8 mouse cellular contexts compared by ENCODE assay signal in the genomic region with DNA sequence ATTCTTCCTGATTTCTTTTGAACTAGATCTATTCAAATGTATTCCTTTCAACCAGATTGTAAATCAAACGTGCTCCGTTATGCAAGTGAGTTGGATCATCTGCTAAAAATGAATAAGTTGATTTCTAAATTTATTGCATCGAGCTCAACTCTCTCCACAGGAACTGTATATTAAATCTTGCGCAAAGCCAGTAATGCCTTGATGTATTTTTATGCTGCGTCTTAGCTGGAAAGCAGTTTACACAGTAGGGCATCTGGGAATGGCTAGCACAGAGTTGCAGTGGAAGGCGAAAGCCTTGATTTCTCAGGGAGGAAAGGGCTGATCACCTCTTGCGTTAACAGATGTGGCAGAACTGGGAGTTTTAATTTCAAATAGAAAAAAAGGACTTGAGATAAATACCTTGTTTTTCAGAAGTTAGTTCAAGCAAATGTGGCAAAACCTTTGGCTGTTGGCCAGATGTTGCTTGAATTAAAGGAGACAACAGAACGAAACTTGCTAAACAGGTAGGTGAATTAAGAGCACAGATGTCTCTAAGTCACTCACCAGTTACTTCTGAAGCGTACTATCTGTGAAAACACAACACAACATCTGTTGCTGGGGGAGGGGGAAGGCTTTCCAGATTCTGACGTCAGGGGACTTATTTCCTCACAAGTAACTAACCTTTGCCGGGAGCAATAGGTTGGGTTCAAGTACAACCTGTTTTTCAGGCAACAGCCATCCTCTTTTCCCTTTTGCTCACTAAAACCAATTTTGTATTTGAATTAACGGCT. TPM values are rescaled to one million over a fixed set of nuclear protein-coding genes. Genes with fewer than 3 reads are reported as not detected.
DNase-seq lines count a peak whose midpoint lies in the region; ATAC-seq lines count a peak whose summit lies in the region.

No protein-coding gene starts in this region.

- peak overlapping the region; percentile 65 for H3K9ac ChIP-seq in forebrain, embryonic 13.5 days
- peak overlapping the region; percentile 40 for H3K9ac ChIP-seq in midbrain, embryonic 15.5 days

- H3K9me3 ChIP-seq in forebrain, embryonic 13.5 days (replicated peaks), result no peaks in the 10 kb centered on the region
- H3K9me3 ChIP-seq in limb, embryonic 10.5 days (replicated peaks), result no peaks in the 10 kb centered on the region
- no peaks in the 10 kb centered on the region for H3K9me3 ChIP-seq in midbrain, embryonic 15.5 days

- no peaks in the 10 kb centered on the region for H3K36me3 ChIP-seq in forebrain, embryonic 13.5 days (ENCODE audit: poor library complexity, severe bottlenecking)
- H3K36me3 ChIP-seq in limb, embryonic 10.5 days, result no peaks in the 10 kb centered on the region
- no peaks in the 10 kb centered on the region for H3K36me3 ChIP-seq in midbrain, embryonic 15.5 days (replicated peaks)

- peaks cover 17% of the 10 kb centered on the region; the same call in 1 of the 2 replicates for H3K4me1 ChIP-seq in forebrain, embryonic 13.5 days
- peaks cover 15% of the 10 kb centered on the region for H3K4me1 ChIP-seq in limb, embryonic 10.5 days
- H3K4me1 ChIP-seq in midbrain, embryonic 15.5 days, result peaks cover 17% of the 10 kb centered on the region

- peak overlapping the region; percentile 35; the same call in 1 of the 2 replicates for H3K27ac ChIP-seq in forebrain, embryonic 13.5 days
- peak overlapping the region; percentile 94 for H3K27ac ChIP-seq in limb, embryonic 10.5 days
- peak overlapping the region; percentile 90 for H3K27ac ChIP-seq in midbrain, embryonic 15.5 days

- H3K4me3 ChIP-seq in forebrain, embryonic 13.5 days, result peak overlapping the region; percentile 80
- H3K4me3 ChIP-seq in limb, embryonic 10.5 days, result peak overlapping the region; percentile 80
- peak overlapping the region; percentile 78 for H3K4me3 ChIP-seq in midbrain, embryonic 15.5 days

- peak; percentile 16; the same call in 1 of the 2 replicates for ATAC-seq in forebrain, embryonic 13.5 days
- ATAC-seq in midbrain, embryonic 15.5 days (replicated peaks), result peak; percentile 18

- peak; percentile 15 for DNase-seq in layer of hippocampus, adult 9-10 months (ENCODE audit: low spot score)
- DNase-seq in layer of hippocampus, adult 8-10 months (ENCODE audit: low spot score in 2 of 2), result no peak
- peak; percentile 68 for DNase-seq in brain, adult 2 months (ENCODE audit: low read depth, low spot score)
- DNase-seq in limb, embryonic 10.5 days (ENCODE audit: low spot score), result no peak
- no peak for DNase-seq in adipocyte (ENCODE audit: low spot score)
- DNase-seq in ovary, postnatal 36 days (ENCODE audit: low spot score), result no peak

- WGBS in forebrain, embryonic 13.5 days, result 49% methylated on average over 12 of the region's 12 CpGs
- WGBS in limb, embryonic 10.5 days, result 45% methylated on average over 12 of the region's 12 CpGs
- 47% methylated on average over 12 of the region's 12 CpGs for WGBS in midbrain, embryonic 15.5 days

- no peaks in the 10 kb centered on the region for H3K27me3 ChIP-seq in forebrain, embryonic 13.5 days
- no peaks in the 10 kb centered on the region for H3K27me3 ChIP-seq in limb, embryonic 10.5 days (ENCODE audit: low read depth, poor library complexity, severe bottlenecking)
- 0 out of 2 replicates have a peak, but pooled peaks cover 10% of the 10 kb centered on the region for H3K27me3 ChIP-seq in midbrain, embryonic 15.5 days (replicated peaks)

- peak overlapping the region; percentile 74 for H3K4me2 ChIP-seq in forebrain, embryonic 13.5 days
- peak overlapping the region; percentile 59 for H3K4me2 ChIP-seq in midbrain, embryonic 15.5 days

RNA-seq across cellular contexts. Expression of a gene that starts 0.7 kb away (rescaled TPM):
- total RNA-seq in layer of hippocampus, adult 8-10 months (2022), result 100 to 1,000 TPM; 120 to 157 (median 137) TPM
- polyA plus RNA-seq in forebrain, embryonic 13.5 days (2015; fragmentation: Nextera tagmentation; extraction: Ambion mirVana), result 14.6 and 15.6 TPM in 2 replicates
- 11.6 and 11.8 TPM in 2 replicates for polyA plus RNA-seq in limb, embryonic 10.5 days (2016; fragmentation: Nextera tagmentation; extraction: Ambion mirVana)
- polyA plus RNA-seq in midbrain, embryonic 15.5 days (2015; fragmentation: Nextera tagmentation; extraction: Ambion mirVana), result 24.9 and 25.3 TPM in 2 replicates

RNA-seq across cellular contexts. Expression of a gene that starts 24.8 kb away (rescaled TPM):
- total RNA-seq in layer of hippocampus, adult 8-10 months (2022), result not detected
- polyA plus RNA-seq in forebrain, embryonic 13.5 days (2015; fragmentation: Nextera tagmentation; extraction: Ambion mirVana), result not detected in 2 replicates
- polyA plus RNA-seq in limb, embryonic 10.5 days (2016; fragmentation: Nextera tagmentation; extraction: Ambion mirVana), result not detected in 2 replicates
- polyA plus RNA-seq in midbrain, embryonic 15.5 days (2015; fragmentation: Nextera tagmentation; extraction: Ambion mirVana), result not detected in 2 replicates

RNA-seq across cellular contexts. Expression of a gene that starts 28.7 kb away (rescaled TPM):
- total RNA-seq in layer of hippocampus, adult 8-10 months (2022), result 10 to 100 TPM; 12.1 to 14.5 (median 13.8) TPM
- 45.1 and 47.7 TPM in 2 replicates for polyA plus RNA-seq in forebrain, embryonic 13.5 days (2015; fragmentation: Nextera tagmentation; extraction: Ambion mirVana)
- polyA plus RNA-seq in limb, embryonic 10.5 days (2016; fragmentation: Nextera tagmentation; extraction: Ambion mirVana), result 22.9 and 29.2 TPM in 2 replicates
- polyA plus RNA-seq in midbrain, embryonic 15.5 days (2015; fragmentation: Nextera tagmentation; extraction: Ambion mirVana), result 40.0 and 43.4 TPM in 2 replicates

Comparison
In these comparisons a context has a peak if more than half of its experiments do, and no peak if none do; other contexts are left out.
1. DNase-seq: peak in layer of hippocampus, adult 9-10 months (single experiment) and brain, adult 2 months (single experiment); none in layer of hippocampus, adult 8-10 months (0 of 2), limb, embryonic 10.5 days (single experiment), adipocyte (single experiment) and ovary, postnatal 36 days (single experiment).
2. H3K27ac ChIP-seq: peak in every context shown above with its lines; median percentile 94 in limb, embryonic 10.5 days; 90 in midbrain, embryonic 15.5 days; 35 in forebrain, embryonic 13.5 days.
3. Peak in every context shown above with its lines, with median percentiles within 50 percentile points of each other: H3K4me3 ChIP-seq.